Mouse (Mus musculus) heart, adult 9 months (tissue): ENCODE measurements at regions not wholly inside any gene's neighbourhood (a gene's known extent, or its start where the extent isn't known, plus 50 kb on each side); places are given as distances from the start of the nearest gene placed in this dataset.

ENCODE experiments used
- DNase-seq, 2 experiments: peaks; one replicate each; pipeline ENCODE4 v3.0.0; 2022; ENCODE audit warnings: low spot score in 2 of 2

DNA sequence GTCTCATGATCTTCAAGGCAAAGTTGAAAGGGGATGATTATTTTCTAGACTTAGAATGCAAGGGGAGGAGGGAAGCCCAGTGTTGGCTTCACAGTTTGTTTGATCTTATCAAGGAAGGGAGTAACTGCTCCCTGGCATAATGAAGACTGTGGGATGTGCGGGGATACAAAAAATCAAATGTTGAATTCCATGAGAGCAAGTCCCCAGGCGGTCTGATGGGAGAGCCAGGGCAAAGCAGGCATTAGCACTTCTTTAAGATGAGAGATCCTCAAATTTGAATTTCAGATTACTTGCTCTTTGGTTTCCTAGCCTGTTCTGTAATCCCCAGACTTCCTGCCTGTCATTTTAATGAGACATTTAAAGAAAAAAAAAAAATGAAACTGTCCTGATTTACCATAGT, 525.6 kb upstream of the Man1a start:
- DNase-seq = no peak

DNA sequence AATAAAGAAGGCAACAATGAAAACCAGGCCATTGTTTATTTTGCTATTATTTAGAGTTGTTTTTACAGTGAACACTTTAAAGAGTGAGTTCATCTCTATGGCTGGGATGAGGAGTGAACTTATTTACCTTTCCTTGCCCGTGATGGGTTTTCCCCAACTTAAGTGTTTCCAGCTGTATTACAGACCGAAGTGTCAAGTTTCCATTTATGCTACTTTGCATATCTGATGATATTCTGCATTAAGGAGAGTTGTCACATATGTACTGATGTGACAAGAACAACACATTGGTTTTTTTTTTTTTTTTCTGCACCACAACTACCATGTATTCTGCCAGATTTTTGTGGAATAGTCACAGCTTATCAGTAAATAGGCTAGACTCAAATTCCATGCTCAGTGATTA, 518.7 kb upstream of the Man1a start:
- DNase-seq = no peak

DNA sequence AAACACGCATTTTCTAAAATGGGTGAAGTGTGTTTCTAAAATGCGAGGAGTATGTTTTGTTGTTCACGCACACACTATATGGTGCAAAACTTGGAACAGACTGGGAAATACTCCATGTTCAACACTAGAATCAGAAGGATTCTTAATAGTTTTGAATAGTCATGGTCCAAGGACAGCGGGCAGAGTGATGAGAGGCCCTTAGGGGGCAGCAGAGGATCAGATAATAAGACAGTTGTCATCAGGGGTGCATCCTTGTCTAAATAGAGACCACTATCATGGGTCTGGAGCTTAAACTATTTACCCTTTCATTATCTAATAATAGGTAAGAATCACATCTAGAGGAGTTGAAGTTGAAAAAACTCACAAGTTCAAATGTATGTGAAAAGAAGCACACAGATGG, 482.2 kb upstream of the Man1a start:
- no peak for DNase-seq

DNA sequence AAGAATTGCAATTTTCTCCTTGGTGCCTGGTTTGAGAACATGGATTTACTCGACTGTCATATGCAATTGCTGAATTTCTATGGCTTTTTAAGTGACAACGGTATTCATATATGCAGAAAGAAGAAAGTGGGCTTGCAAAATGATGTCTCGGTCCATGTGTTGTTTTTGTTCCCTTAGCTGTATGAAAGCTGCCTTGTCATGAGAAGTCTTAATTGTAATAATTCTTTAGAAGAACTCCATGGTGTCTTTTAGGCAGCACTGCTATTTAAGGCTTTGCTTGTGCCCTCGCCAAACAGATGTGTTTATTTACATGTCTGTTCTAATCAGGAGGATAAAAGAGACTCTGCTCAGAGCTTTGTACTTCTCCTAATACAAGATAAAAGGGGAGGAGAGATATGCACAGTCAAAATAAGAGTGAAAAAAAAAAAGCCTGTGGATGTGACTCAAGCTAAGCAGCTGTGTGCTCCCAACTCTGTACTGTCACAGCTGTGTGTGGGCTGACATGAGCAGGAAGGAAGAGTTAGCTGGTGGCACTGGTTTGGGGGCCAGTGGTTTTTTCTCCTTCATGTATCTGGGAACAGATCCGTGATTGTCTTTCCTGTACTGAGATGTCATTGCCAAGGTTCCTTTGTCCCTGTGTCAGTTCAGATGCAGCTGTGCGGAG, 475.5 kb upstream of the Man1a start:
- DNase-seq = no peak

DNA sequence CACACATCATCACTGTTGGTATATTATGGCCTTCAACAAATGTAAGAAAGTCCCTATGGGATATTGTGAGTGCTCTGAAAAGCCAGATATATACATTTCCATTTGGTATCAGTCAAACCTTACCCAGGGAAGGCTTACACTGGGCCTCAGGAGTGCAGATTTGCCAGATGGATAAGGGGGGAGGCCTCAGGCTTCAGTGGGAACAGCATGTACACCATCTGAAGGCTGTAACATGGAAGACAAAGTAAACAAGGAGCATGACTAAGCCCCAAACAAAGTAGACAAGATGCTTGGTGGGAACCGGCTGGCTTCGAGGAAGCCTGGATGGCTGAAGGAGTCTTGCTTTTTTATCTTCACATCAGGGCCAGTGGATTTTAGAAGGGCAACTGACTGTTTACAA, 474.3 kb upstream of the Man1a start:
- DNase-seq = no peak

DNA sequence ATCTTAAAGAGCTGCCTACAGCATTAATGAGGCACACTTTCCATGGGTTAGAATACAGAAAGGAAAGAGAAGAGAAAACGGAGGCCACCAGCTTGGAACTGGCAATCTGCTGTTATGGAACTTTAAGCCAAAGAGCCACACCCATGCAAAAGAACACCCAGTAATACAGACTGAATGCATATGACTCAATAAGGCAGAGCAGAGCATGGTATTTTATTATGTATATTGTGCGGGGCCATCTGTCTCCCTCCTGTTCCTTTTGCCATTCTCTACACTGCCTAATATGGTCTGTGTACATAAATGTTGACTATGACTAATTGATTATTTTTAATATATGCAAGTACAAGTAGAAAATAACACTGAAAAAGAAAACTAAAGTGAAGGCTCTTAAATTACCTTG, 472.6 kb upstream of the Man1a start:
- DNase-seq = no peak

DNA sequence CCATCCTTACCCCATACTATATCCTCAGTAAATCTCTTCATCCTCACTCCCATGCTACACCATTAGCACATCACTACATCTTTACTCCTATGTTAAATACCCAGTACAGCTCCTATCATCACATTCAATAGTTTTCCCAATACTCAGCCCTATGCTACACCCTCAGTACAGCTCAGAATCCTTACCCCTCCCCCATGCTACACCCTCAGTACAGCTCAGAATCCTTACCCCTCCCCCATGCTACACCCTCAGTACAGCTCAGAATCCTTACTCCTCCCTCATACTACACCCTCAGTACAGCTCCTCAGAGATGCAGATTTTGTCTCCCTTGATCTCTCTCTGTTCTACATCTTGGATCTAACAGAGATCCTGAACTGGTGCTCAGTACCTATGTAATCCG, 472.1 kb upstream of the Man1a start:
- DNase-seq = no peak

DNA sequence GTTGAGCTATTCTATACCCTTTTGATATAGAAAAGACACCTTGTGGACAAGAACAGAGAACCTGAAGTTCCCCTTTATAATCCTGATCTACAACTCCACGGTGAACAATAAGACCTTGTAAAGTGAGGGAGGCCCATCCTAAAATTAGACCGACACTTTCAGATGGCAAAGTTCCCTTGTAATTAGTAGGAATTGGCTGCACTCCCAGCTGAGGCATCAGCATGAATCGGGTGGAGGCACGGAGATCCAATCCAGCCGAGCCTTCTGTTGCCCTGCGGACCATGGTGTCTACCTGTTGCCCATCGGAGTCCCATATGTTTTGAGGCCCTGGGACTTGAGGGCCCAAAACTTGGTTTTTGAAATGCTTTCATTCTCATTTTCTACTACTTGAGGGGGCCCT, 456.2 kb upstream of the Man1a start:
- peak in 1 of 2 experiments; percentile 4 for DNase-seq

DNA sequence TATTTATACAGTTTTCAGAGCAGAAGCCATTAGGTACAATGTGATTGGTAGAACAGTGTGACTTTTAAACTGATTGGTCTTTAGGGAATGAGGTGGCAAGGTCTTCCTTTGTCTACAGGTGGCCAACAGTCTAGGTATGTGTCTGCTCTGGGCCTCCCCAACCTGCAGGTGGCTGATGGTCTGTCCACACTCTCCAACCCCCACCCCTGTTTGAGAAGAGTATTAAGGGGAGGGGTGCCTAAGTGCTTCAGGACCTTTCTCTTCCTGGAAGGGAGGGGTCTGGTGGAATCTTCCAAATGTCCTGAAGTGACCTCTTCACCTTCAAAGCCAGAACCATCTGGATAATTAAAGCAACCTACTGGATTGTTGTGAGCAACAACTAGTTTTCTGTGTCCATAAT, 434.4 kb upstream of the Man1a start:
- DNase-seq = no peak

DNA sequence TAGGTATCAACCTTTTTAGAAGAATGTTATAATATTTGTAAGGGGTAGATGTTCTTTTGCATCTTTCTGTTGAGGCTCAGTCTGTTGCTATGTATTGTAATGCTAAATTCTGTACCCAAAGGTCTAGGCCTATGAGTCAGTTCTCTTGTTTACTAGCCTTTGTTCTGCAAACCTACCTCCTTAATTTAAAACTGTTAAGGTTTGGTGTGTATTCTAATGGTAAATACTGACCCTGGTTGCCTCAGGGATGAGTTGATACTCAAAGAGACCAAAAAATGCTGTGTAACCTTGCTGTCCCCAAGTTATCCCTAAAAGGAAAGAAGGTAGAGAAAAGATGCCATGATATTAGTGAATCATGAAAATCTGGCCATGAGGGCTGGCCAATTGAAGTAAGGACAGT, 433.4 kb upstream of the Man1a start:
- DNase-seq = no peak
